Mouse (Mus musculus) MEL (cell line): ENCODE results near the gene Tnfrsf8.
A peak's percentile ranks its signal among the peaks of the same experiment; 100 is the strongest.

Experiments used
- CHD1 ChIP-seq: IDR thresholded peaks from 2 replicates; pipeline ENCODE4 v1.6.1; 2012; ENCODE audit warnings: low read depth, mild to moderate bottlenecking, inconsistent platforms, low read length, improper control_type of control experiment
- CTCF ChIP-seq, 3 experiments: IDR thresholded peaks in 2 of 3; conservative IDR thresholded peaks in 1 of 3; 2 replicates each; pipeline ENCODE4 v1.5.1; 2011 to 2012; ENCODE audit warnings: low read length in 3 of 3, low read depth in 2 of 3, mild to moderate bottlenecking in 2 of 3, improper control_type of control experiment in 1 of 3, inconsistent platforms in 1 of 3, mixed read lengths in 1 of 3, moderate library complexity in 1 of 3; ENCODE audit not compliant: control insufficient read depth in 1 of 3, insufficient read depth in 1 of 3, poor library complexity in 1 of 3, severe bottlenecking in 1 of 3
- GABPA ChIP-seq: IDR thresholded peaks from 2 replicates; pipeline ENCODE4 v1.6.1; 2012; ENCODE audit warnings: low read depth, mild to moderate bottlenecking, inconsistent platforms, low read length, improper control_type of control experiment, moderate library complexity
- GATA1 ChIP-seq: IDR thresholded peaks from 2 replicates; pipeline ENCODE4 v1.6.1; 2011; ENCODE audit warnings: low read depth, low read length, improper control_type of control experiment
- MAX ChIP-seq: IDR thresholded peaks from 2 replicates; pipeline ENCODE4 v1.6.1; 2011; ENCODE audit warnings: low read length, improper control_type of control experiment
- MXI1 ChIP-seq: IDR thresholded peaks from 2 replicates; pipeline ENCODE4 v1.6.1; 2011; ENCODE audit warnings: mild to moderate bottlenecking, low read depth, low read length, improper control_type of control experiment
- NELFE ChIP-seq: IDR thresholded peaks from 2 replicates; pipeline ENCODE4 v1.6.1; 2011; ENCODE audit warnings: low read depth, low read length, improper control_type of control experiment
- POLR2A ChIP-seq, 2 experiments: IDR thresholded peaks; 2 replicates each; pipeline ENCODE4 v1.6.1; 2011 to 2012; ENCODE audit warnings: low read length in 2 of 2, mild to moderate bottlenecking in 2 of 2, control low read depth in 1 of 2, improper control_type of control experiment in 1 of 2, low read depth in 1 of 2, moderate library complexity in 1 of 2; ENCODE audit not compliant: control insufficient read depth in 1 of 2, insufficient read depth in 1 of 2, poor library complexity in 1 of 2
- POLR2AphosphoS2 ChIP-seq: IDR thresholded peaks from 2 replicates; pipeline ENCODE4 v1.6.1; 2011; ENCODE audit warnings: low read length, improper control_type of control experiment
- RAD21 ChIP-seq: IDR thresholded peaks from 2 replicates; pipeline ENCODE4 v1.6.1; 2011; ENCODE audit warnings: mild to moderate bottlenecking, low read depth, low read length, improper control_type of control experiment
- UBTF ChIP-seq: IDR thresholded peaks from 2 replicates; pipeline ENCODE4 v1.6.1; 2012; ENCODE audit warnings: low read depth, mild to moderate bottlenecking, inconsistent platforms, low read length, improper control_type of control experiment, moderate library complexity, borderline replicate concordance; ENCODE audit not compliant: insufficient read depth

- no peak for TF ChIP-seq CTCF (IDR thresholded peaks at IDR 0.05 in 2 of 3, conservative IDR thresholded peaks at IDR 0.05 in 1 of 3; ENCODE audit: control insufficient read depth in 1 of 3, insufficient read depth in 1 of 3, low read depth in 2 of 3, low read length in 3 of 3, poor library complexity in 1 of 3, severe bottlenecking in 1 of 3)
- TF ChIP-seq MXI1, result no peak; the same call in 1 of the 2 replicates
- TF ChIP-seq CHD1, result no peak
- no peak for TF ChIP-seq POLR2A (IDR thresholded peaks at IDR 0.05; ENCODE audit: control insufficient read depth in 1 of 2, insufficient read depth in 1 of 2, low read depth in 1 of 2, low read length in 2 of 2, poor library complexity in 1 of 2)
- no peak for TF ChIP-seq NELFE
- TF ChIP-seq GATA1, result 0 out of 2 replicates have a peak, but pooled peaks have one; percentile 4
- TF ChIP-seq RAD21, result no peak
- no peak for TF ChIP-seq GABPA
- 0 out of 2 replicates have a peak, but pooled peaks have one; percentile 8 for TF ChIP-seq MAX
- TF ChIP-seq POLR2AphosphoS2, result no peak
- TF ChIP-seq UBTF, result no peak
Measured at GRCm38 (mm10) chr4:145254418-145254817, 60.5 kb downstream of the Tnfrsf8 start.
